Comparison of ENCODE assay signal across 8 mouse cellular contexts in the genomic region with DNA sequence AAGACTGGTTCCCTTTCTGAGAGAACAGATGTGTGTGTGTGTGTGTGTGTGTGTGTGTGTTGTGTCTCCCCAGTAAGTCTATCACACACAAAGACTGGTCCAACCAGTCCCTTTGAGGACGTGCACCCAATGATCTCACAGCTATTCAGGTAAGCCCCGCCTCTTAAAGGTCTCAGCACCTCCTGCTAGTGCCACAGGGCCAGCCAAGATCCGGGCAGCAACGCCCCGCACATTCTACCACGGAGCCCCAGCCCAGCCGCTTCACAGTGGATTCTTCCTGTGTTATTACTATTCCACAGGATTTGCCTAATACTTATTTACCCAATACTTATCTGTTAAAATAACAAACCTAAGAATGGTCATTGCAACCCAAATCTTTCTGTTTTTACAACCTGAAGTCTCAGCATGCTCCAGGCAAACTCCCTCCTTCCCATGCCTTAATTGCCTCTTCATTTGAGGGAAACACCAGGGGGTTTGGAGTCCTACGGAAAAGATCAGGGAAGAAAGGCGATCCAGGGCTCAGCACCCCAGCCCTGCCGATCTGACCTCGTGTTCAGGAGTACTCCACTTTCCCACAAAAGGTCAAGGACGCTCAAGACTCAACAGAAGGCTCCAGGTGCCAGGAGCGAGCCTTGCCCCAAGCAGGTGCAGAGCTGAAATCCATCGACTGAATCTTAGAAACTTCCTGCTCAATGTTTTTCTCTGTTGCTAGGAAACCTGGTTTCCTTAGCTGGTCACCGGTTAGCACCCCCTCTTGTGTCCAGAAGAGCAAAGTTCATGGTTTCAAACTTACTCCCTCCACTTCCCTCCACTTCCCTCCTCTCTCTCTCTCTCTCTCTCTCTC. TPM values are rescaled to one million over a fixed set of nuclear protein-coding genes. Genes with fewer than 3 reads are reported as not detected.
DNase-seq lines count a peak whose midpoint lies in the region; ATAC-seq and TF ChIP-seq lines count a peak whose summit lies in the region.

No protein-coding gene starts in this region.

- peaks cover 27% of the 10 kb centered on the region for H3K4me1 ChIP-seq in heart, embryonic 15.5 days (replicated peaks)
- no peaks in the 10 kb centered on the region for H3K4me1 ChIP-seq in kidney, postnatal 0 days (replicated peaks; ENCODE audit: insufficient read depth, low read length)

- H3K9ac ChIP-seq in heart, embryonic 15.5 days = peak overlapping the region; percentile 56
- 0 out of 2 replicates have a peak overlapping the region, but pooled peaks have one; percentile 18 for H3K9ac ChIP-seq in kidney, postnatal 0 days (ENCODE audit: low read depth, low read length)

- ATAC-seq in erythroblast, adult 5-6 weeks (replicated peaks; ENCODE audit: low FRiP score, poor library complexity, severe bottlenecking) = peak; percentile 54
- peak; percentile 88 for ATAC-seq in heart, embryonic 15.5 days (replicated peaks; ENCODE audit: insufficient number of reproducible peaks, insufficient read depth, low FRiP score, low read depth)
- ATAC-seq in kidney, postnatal 0 days (replicated peaks; ENCODE audit: low FRiP score, low read depth) = peak; percentile 88

- no peaks in the 10 kb centered on the region for H3K9me3 ChIP-seq in heart, embryonic 15.5 days (replicated peaks)
- no peaks in the 10 kb centered on the region for H3K9me3 ChIP-seq in kidney, postnatal 0 days (replicated peaks; ENCODE audit: low read length)

- 2% methylated on average over 15 of the region's 15 CpGs for WGBS in heart, embryonic 15.5 days
- 2% methylated on average over 15 of the region's 15 CpGs for WGBS in kidney, postnatal 0 days

- no peaks in the 10 kb centered on the region for H3K36me3 ChIP-seq in heart, embryonic 15.5 days
- H3K36me3 ChIP-seq in kidney, postnatal 0 days (ENCODE audit: insufficient read depth, low read length) = no peaks in the 10 kb centered on the region

- peak; percentile 66 for TF ChIP-seq CTCF in kidney, postnatal 0 days (IDR thresholded peaks at IDR 0.05; ENCODE audit: low read depth)

- H3K4me2 ChIP-seq in heart, embryonic 15.5 days = peak overlapping the region; percentile 73
- peak overlapping the region; percentile 50 for H3K4me2 ChIP-seq in kidney, postnatal 0 days (ENCODE audit: low read length)

- H3K4me3 ChIP-seq in heart, embryonic 15.5 days = peak overlapping the region; percentile 40
- H3K4me3 ChIP-seq in kidney, postnatal 0 days (replicated peaks; ENCODE audit: low read depth, low read length) = no peak overlapping the region; the same call in 1 of the 2 replicates

- peak overlapping the region; percentile 61 for H3K27ac ChIP-seq in heart, embryonic 15.5 days
- peak overlapping the region; percentile 71 for H3K27ac ChIP-seq in kidney, postnatal 0 days

- peak; percentile 57 for DNase-seq in ovary, adult 18-20 months (ENCODE audit: low spot score)
- no peak for DNase-seq in ovary, postnatal 10 days (ENCODE audit: low spot score)
- DNase-seq in kidney, postnatal 0 days (ENCODE audit: low spot score) = peak; percentile 88
- DNase-seq in lung, postnatal 4 days = peak; percentile 75 to 81
- peak; percentile 51 to 54 for DNase-seq in spleen, postnatal 36 days (ENCODE audit: low spot score in 2 of 2)
- no peak for DNase-seq in left cerebral cortex, adult 9 months (ENCODE audit: low spot score in 2 of 2)

- no peaks in the 10 kb centered on the region for H3K27me3 ChIP-seq in heart, embryonic 15.5 days
- H3K27me3 ChIP-seq in kidney, postnatal 0 days (ENCODE audit: insufficient read depth, low read length) = no peaks in the 10 kb centered on the region

RNA-seq across cellular contexts. Expression of a gene that starts 41.5 kb away (rescaled TPM):
- 28.4 and 44.7 TPM in 2 replicates for total RNA-seq in erythroblast, adult 5-6 weeks (2015; ENCODE audit: low replicate concordance)
- total RNA-seq in erythroblast, adult 5-6 weeks (2017; ENCODE audit: low replicate concordance) = 19.2 and 36.5 TPM in 2 replicates
- 90.7 and 97.4 TPM in 2 replicates for polyA plus RNA-seq in heart, embryonic 15.5 days (2015; fragmentation: Nextera tagmentation; extraction: Ambion mirVana)
- polyA plus RNA-seq in kidney, postnatal 0 days (2015; fragmentation: Nextera tagmentation; extraction: Ambion mirVana) = 67.4 and 68.0 TPM in 2 replicates

RNA-seq across cellular contexts. Expression of a gene that starts 44.3 kb away (rescaled TPM):
- total RNA-seq in erythroblast, adult 5-6 weeks (2015; ENCODE audit: low replicate concordance) = 1.7 and 10.2 TPM in 2 replicates
- total RNA-seq in erythroblast, adult 5-6 weeks (2017; ENCODE audit: low replicate concordance) = 7.4 and 10.6 TPM in 2 replicates
- polyA plus RNA-seq in heart, embryonic 15.5 days (2015; fragmentation: Nextera tagmentation; extraction: Ambion mirVana) = 1.3 and 1.7 TPM in 2 replicates
- 1.0 and 1.8 TPM in 2 replicates for polyA plus RNA-seq in kidney, postnatal 0 days (2015; fragmentation: Nextera tagmentation; extraction: Ambion mirVana)

RNA-seq across cellular contexts. Expression of a gene that starts 56.4 kb away (rescaled TPM):
- 0.21 TPM in 1 of 2 replicates, not detected in the other for total RNA-seq in erythroblast, adult 5-6 weeks (2015; ENCODE audit: low replicate concordance)
- total RNA-seq in erythroblast, adult 5-6 weeks (2017; ENCODE audit: low replicate concordance) = 0.14 and 0.17 TPM in 2 replicates
- polyA plus RNA-seq in heart, embryonic 15.5 days (2015; fragmentation: Nextera tagmentation; extraction: Ambion mirVana) = 40.8 and 48.7 TPM in 2 replicates
- polyA plus RNA-seq in kidney, postnatal 0 days (2015; fragmentation: Nextera tagmentation; extraction: Ambion mirVana) = 10.4 and 12.1 TPM in 2 replicates

Comparison
In these comparisons a context has a peak if more than half of its experiments do, and no peak if none do; other contexts are left out.
1. DNase-seq: peak in ovary, adult 18-20 months (single experiment), kidney, postnatal 0 days (single experiment), lung, postnatal 4 days (2 of 2) and spleen, postnatal 36 days (2 of 2); none in ovary, postnatal 10 days (single experiment) and left cerebral cortex, adult 9 months (0 of 2).
2. Peak in every context shown above with its lines, with median percentiles within 50 percentile points of each other: ATAC-seq.